Mouse (Mus musculus) left cerebral cortex, postnatal 4 days (tissue): Measurements from ENCODE around the gene Lcmt1. TPM values are rescaled to one million over a fixed set of nuclear protein-coding genes. Genes with fewer than 3 reads are reported as not detected.

Source experiments
- DNase-seq: peaks from one replicate; pipeline ENCODE4 v3.0.0-alpha.2; 2022
- intact Hi-C: fragments of 180-260 bp; cut with DNase I; formaldehyde crosslinking; loops from one replicate; pipeline ENCODE4 v1.15.1; 2025
- total RNA-seq, 2 experiments: library from RNA; stranded (reverse); gene quantifications; 2 replicates each; pipeline ENCODE4 v1.2.3; 2021

Lcmt1 gene
- total RNA-seq, 2 experiments from 2014 or later, result 87.9 to 93.3 TPM

GRCm38 (mm10) chr7:123397931-123398330 lies 28.3 kb downstream of the Lcmt1 start:
- intact Hi-C loops, result loop anchor here (5.0 kb wide), 1 partner anchor 69 kb away; no protein-coding TSS in a partner anchor
- no peak for DNase-seq

DNA sequence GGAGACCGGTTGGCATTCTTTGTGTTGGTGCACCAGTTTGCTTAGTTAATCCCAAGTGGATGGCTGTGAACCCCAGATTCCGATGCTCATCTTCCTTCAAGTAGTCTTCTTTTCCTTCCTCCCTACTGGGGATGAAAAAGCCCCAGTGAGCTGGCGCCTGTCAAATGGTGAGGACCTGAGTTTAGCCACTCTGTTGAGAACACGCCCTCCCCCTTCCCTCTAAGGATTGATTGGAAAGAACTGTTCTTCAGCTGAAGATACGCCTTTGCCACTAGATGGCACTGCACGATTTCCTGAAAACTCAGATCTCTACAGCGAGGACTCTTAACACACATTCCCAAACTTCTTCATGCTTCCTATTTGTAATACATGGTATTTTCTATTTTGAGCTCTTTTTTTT lies 29.2 kb downstream of the Lcmt1 start:
- DNase-seq, result peak; percentile 51
- intact Hi-C loops, result loop anchor here (5.0 kb wide), 1 partner anchor 68 kb away; no protein-coding TSS in a partner anchor

DNA sequence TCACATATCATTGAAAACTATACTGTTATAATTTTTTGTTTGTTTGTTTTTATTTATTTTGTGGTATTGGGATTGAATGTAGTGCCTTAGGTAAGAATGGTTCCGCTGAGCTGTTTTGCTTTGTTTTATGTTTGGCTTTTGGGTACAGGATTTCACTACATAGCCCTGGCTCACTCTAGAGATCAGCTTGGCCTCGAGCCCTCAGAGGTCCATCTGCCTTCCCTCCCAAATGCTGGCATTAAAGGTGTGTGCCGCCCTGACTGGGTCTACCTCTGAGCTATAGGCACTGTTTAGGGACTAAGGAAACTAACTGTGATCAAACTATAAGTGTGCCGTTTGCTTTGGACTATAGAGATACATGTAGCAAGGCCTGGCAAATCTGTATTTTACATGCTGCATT lies 29.7 kb downstream of the Lcmt1 start:
- DNase-seq, result no peak
- intact Hi-C loops, result loop anchor here (5.0 kb wide), 1 partner anchor 68 kb away; no protein-coding TSS in a partner anchor

DNA sequence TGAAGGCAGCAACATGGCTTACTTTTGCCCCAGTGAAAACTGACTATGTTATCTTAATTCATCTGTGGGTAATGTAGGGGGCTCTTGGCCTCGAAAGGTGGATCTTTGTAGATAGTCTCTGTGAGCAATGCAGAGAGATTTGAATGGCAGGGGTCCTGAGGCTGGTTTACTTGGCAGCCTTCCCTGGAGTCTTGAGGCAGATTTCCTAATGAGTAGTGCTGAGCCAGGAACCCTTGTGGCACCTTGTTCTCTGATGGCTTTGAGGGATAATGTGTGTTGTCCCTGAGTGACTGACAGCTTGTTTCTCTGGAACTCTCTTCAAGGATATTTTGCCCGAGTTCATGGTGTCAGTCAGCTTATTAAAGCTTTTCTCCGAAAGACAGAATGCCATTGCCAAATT lies 31.5 kb downstream of the Lcmt1 start:
- intact Hi-C loops, result no loop called here
- DNase-seq, result no peak

DNA sequence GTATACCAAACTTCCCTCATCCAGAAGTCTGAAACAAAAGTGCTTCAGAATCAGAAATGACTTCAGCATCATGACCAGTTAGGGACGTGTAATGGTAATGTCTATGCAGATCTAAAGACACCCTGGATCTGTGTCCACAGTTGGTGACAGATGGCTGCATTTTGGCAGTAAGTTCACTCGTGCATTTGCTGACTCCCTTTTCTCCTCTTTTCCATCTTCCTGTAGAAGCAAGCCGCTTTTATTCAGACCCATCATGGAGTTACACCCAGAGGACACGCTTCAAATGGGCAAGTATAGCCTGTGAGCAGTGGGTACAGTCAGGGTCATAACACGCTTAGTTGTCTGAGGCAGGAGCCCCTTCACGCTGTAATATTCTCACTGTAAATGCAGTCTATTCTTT lies 34.6 kb downstream of the Lcmt1 start:
- no peak for DNase-seq
- intact Hi-C loops, result no loop called here

DNA sequence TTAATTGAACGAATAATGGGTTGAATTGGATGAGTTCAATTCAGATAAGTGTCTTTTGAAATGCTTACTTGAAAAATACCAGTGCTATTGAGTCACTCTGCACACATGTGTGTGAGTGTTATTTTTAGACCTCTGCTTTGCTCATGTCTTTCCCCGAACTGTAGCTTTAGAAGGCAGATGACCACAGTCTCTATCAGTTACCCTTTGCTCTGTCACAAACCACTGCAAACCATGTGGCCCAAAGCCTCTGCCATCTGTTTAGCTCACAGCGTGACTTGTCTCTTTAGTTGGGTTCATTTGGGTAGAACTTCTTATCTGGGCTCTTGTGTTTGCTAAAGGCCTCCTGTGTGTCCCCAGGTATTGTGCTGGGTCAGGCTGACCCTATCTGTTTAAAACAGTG lies 36.0 kb downstream of the Lcmt1 start:
- intact Hi-C loops, result no loop called here
- DNase-seq, result no peak

- intact Hi-C loops, result no loop called here
- no peak for DNase-seq
These were observed 37.4 kb downstream of the Lcmt1 start for GRCm38 (mm10) chr7:123406988-123407387.

GRCm38 (mm10) chr7:123410502-123410901 lies 40.9 kb downstream of the Lcmt1 start:
- intact Hi-C loops, result no loop called here

DNA sequence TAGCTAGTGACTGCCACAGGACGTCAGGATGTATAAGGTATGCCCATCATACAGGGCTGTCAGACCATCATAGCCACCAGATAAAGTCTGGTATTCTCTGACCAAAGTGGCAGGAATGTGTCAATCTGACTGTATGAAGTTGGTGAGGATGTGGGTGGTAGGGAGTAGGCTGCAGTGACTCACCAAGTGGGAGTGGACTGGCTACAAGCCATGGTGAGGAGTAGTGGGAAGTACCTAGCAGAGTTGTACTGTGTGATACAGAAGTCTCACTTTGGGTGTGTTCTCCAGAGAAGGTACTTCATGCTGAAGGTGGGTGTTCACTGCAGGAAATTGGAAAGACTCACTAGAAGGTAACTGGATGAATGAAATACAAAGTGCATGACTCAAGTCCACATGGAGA lies 41.5 kb downstream of the Lcmt1 start:
- intact Hi-C loops, result no loop called here
- DNase-seq, result no peak

More at GRCm38 (mm10) chr7:123410502-123410901, 40.9 kb downstream of the Lcmt1 start:
- DNase-seq, result no peak

DNA sequence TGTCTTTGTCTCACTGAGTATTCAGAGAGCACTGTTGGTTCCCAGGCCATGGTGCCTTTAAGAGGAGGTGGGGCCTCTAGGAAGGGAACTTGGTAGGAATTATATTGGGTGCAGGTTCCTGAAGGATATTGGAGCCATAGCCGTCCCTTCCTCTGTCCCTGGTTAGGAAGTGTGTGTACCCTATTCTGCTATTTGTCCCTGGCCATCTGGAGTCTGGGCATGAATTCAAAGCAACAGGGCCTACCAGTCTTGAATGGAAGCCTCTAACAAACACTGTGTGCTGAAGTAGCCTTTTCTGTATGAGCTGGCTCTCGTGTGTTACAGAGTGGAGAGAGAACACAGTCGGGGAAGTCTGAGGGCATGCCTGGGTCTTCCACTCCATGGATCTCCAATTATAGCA lies 42.6 kb downstream of the Lcmt1 start:
- DNase-seq, result no peak
- intact Hi-C loops, result no loop called here

GRCm38 (mm10) chr7:123416803-123417202 lies 47.2 kb downstream of the Lcmt1 start:
- intact Hi-C loops, result no loop called here
- no peak for DNase-seq

GRCm38 (mm10) chr7:123417661-123418060 lies 48.1 kb downstream of the Lcmt1 start:
- intact Hi-C loops, result no loop called here
- no peak for DNase-seq

- DNase-seq, result peak; percentile 50
- intact Hi-C loops, result no loop called here
These were observed 50.4 kb downstream of the Lcmt1 start for GRCm38 (mm10) chr7:123419984-123420383.

GRCm38 (mm10) chr7:123421958-123422357 lies 52.4 kb downstream of the Lcmt1 start:
- no peak for DNase-seq

GRCm38 (mm10) chr7:123424281-123424680 lies 54.7 kb downstream of the Lcmt1 start:
- intact Hi-C loops, result no loop called here
- no peak for DNase-seq

More at GRCm38 (mm10) chr7:123421958-123422357, 52.4 kb downstream of the Lcmt1 start:
- intact Hi-C loops, result no loop called here

GRCm38 (mm10) chr7:123425134-123425757 lies 55.7 kb downstream of the Lcmt1 start:
- intact Hi-C loops, result no loop called here
- DNase-seq, result no peak

- DNase-seq, result no peak
- intact Hi-C loops, result no loop called here
These were observed 60.2 kb downstream of the Lcmt1 start for GRCm38 (mm10) chr7:123429624-123430410.

- intact Hi-C loops, result no loop called here
These were observed 60.8 kb downstream of the Lcmt1 start for GRCm38 (mm10) chr7:123430411-123430705.

DNA sequence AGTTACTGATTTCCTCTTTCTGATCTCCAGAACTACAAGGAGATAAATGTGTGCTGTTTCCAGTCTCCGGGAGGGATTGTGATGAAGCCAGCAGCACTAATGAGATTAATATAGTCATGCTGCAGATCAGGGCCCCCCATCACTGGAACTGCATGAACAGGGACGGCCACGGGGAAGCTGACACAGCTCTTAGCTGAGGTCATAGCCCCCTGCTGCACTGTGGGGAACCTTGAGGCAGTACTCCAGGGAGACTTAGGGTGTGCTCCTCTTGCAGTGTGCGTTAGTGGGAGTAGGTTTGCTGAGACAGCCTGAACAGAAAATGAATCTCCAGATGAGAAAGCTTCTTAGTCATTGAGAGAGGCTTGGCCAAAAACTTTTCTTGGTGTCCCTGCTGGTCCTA lies 61.6 kb downstream of the Lcmt1 start:
- intact Hi-C loops, result no loop called here
- no peak for DNase-seq

More at GRCm38 (mm10) chr7:123430411-123430705, 60.8 kb downstream of the Lcmt1 start:
- no peak for DNase-seq

- intact Hi-C loops, result no loop called here
- DNase-seq, result no peak
These were observed 72.5 kb downstream of the Lcmt1 start for GRCm38 (mm10) chr7:123442079-123442478.

DNA sequence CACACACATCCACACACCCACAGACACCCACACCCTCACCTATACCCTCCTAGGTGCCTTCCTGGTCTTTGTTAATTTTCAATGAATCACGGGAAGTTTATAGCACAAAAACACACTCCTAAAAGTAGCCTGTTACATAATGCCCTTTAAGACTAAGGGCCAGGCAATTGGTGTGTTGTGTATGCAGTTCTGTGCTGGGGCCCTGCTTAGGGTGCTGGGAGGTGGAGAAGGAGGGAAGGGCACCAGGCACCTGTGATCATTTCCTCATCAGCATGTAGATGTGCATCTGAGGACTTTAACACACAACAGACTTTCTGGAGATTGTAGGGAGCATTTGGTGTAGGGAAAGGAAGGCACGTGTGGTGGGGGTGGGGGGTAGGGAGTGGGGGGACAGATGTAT lies 79.2 kb downstream of the Lcmt1 start:
- no peak for DNase-seq
- intact Hi-C loops, result no loop called here

- intact Hi-C loops, result no loop called here
These were observed 80.1 kb downstream of the Lcmt1 start for GRCm38 (mm10) chr7:123449676-123450075.

More at GRCm38 (mm10) chr7:123449676-123450075, 80.1 kb downstream of the Lcmt1 start:
- no peak for DNase-seq
